Mouse (Mus musculus): ENCODE measurements around the gene Ptpn14.

GRCm38 (mm10) chr1:189860112-189860941, 132.3 kb downstream of the Ptpn14 start:
- TF ChIP-seq ZC3H11A (IDR thresholded peaks at IDR 0.05; ENCODE audit: borderline replicate concordance, low read depth, low read length) = no peak
- no peak for TF ChIP-seq HCFC1 (IDR thresholded peaks at IDR 0.05; ENCODE audit: borderline replicate concordance, insufficient read depth, low read length)
- TF ChIP-seq MAFK (IDR thresholded peaks at IDR 0.05; ENCODE audit: insufficient read depth, low read depth, low read length) = no peak
- no peak for TF ChIP-seq CHD2 (IDR thresholded peaks at IDR 0.05; ENCODE audit: low read depth, low read length)
